9 mouse cellular contexts compared by ENCODE assay signal in the genomic region with DNA sequence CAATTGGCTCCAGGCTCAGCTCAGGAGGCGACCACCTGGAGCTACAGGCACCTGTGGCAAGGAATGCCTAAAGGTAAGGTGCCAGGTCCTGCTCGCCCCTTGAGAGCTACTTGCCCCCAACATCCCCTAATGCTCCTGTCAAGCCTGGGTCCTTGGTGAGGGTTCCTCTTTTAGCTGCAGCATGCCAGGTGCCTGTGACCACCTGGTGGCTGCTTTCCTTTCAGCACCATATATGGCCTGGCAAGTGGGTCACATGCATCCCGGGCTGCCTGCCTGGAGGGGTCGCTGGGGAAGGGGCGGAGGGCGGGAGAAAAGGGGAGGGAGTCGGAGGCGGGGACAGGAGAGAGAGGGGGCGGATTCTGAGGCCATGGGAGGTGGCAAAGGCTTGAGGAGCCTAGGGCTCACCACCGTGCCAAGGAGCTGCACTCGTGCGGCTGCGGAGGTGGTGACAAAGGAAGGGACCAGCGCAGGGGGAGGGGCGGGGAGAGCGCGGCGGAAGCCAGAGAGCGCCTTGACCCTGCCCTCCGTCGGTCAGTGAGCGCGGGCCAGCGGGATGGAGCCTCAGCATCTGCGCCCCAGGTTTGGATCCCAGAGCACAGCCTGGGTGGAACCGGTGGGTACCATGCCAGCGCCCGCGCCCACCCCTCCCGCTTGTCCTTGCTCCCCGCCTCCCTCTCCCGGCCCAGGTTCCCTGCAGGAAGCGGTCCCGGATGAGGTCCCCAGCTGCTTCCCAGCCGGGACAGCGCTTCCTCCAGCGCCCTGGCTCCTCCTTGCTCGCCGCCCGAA. TPM values are rescaled to one million over a fixed set of nuclear protein-coding genes. Genes with fewer than 3 reads are reported as not detected.
DNase-seq lines count a peak whose midpoint lies in the region; ATAC-seq and TF ChIP-seq lines count a peak whose summit lies in the region.
"Not testable (repeated sequence)": the region's sequence is repeated elsewhere in the genome, so short reads cannot be mapped to it uniquely, and the experiment has no call there.
"Had no signal": no experiment of that assay in that cellular context is flagged by ENCODE, and none has a peak within 500 bp of the region (broad histone marks: within the 10 kb centered on the region; RNA-seq: fewer than 3 reads in every experiment).

TSS of gene Gm2897 (plus strand) at position 559 of the 786 bp plus-strand sequence.

- not testable (repeated sequence) for ATAC-seq in embryonic facial prominence, embryonic 11.5 days (replicated peaks; ENCODE audit: insufficient number of reproducible peaks, low FRiP score, low TSS enrichment, low read depth)
- ATAC-seq in hindbrain, embryonic 16.5 days = peak; percentile 74
- peak; percentile 80; the same call in 1 of the 2 replicates for ATAC-seq in neural tube, embryonic 12.5 days (ENCODE audit: low FRiP score, low read depth)

- DNase-seq in brain, embryonic 14.5 days (ENCODE audit: low read depth) = peak; percentile 69
- DNase-seq in embryonic facial prominence, embryonic 11.5 days (ENCODE audit: low spot score) = peak; percentile 31
- DNase-seq in heart, adult 18-20 months = peak; percentile 3 to 29
- DNase-seq in layer of hippocampus, postnatal 10 days (ENCODE audit: low spot score in 2 of 2) = peak; percentile 22 to 28
- DNase-seq in lung, adult 18-20 months = peak; percentile 3 to 7
- DNase-seq in urinary bladder, adult 2 months (ENCODE audit: low spot score) = peak; percentile 16

- 5% methylated on average over 13 of the region's 40 CpGs for WGBS in embryonic facial prominence, embryonic 11.5 days
- WGBS in hindbrain, embryonic 16.5 days = 4% methylated on average over 21 of the region's 40 CpGs
- WGBS in neural tube, embryonic 12.5 days = 5% methylated on average over 40 of the region's 40 CpGs

- H3K4me3 ChIP-seq in embryonic facial prominence, embryonic 11.5 days (ENCODE audit: low read depth, low read length) = peak within 1 kb of the TSS; percentile 43
- peak within 1 kb of the TSS; percentile 55 for H3K4me3 ChIP-seq in hindbrain, embryonic 16.5 days (ENCODE audit: low read length)
- peak within 1 kb of the TSS; percentile 51 for H3K4me3 ChIP-seq in neural tube, embryonic 12.5 days

- not testable (repeated sequence) for H3K4me1 ChIP-seq in embryonic facial prominence, embryonic 11.5 days (ENCODE audit: control insufficient read depth, insufficient read depth, low read length); hindbrain, embryonic 16.5 days (ENCODE audit: control insufficient read depth, insufficient read depth, low read depth, low read length); neural tube, embryonic 12.5 days

- not testable (repeated sequence) for TF ChIP-seq CTCF in brain, embryonic 14.5 days (IDR thresholded peaks at IDR 0.05; ENCODE audit: borderline replicate concordance, extremely low read depth, insufficient read depth, insufficient read length)

- H3K9me3 ChIP-seq in embryonic facial prominence, embryonic 11.5 days (replicated peaks; ENCODE audit: control insufficient read depth, low read length); hindbrain, embryonic 16.5 days (ENCODE audit: control insufficient read depth, low read length); neural tube, embryonic 12.5 days: not testable (repeated sequence)

- H3K9ac ChIP-seq in embryonic facial prominence, embryonic 11.5 days (replicated peaks; ENCODE audit: low read length) = peak within 1 kb of the TSS; percentile 55
- H3K9ac ChIP-seq in hindbrain, embryonic 16.5 days (ENCODE audit: low read depth, low read length) = peak within 1 kb of the TSS; percentile 70
- H3K9ac ChIP-seq in neural tube, embryonic 12.5 days = peak within 1 kb of the TSS; percentile 61

- H3K4me2 ChIP-seq in embryonic facial prominence, embryonic 11.5 days (ENCODE audit: low read depth, low read length) = peak within 1 kb of the TSS; percentile 54
- peak within 1 kb of the TSS; percentile 63 for H3K4me2 ChIP-seq in hindbrain, embryonic 16.5 days (ENCODE audit: low read length)
- H3K4me2 ChIP-seq in neural tube, embryonic 12.5 days (replicated peaks) = peak within 1 kb of the TSS; percentile 69

- TF ChIP-seq POLR2A in brain, embryonic 14.5 days (IDR thresholded peaks at IDR 0.05; ENCODE audit: borderline replicate concordance, extremely low read depth, insufficient read depth, insufficient read length, poor library complexity, severe bottlenecking) = not testable (repeated sequence)

- H3K27ac ChIP-seq in embryonic facial prominence, embryonic 11.5 days (replicated peaks; ENCODE audit: low read depth, low read length); neural tube, embryonic 12.5 days: not testable (repeated sequence)
- 0 out of 2 replicates have a peak within 1 kb of the TSS, but pooled peaks have one; percentile 29 for H3K27ac ChIP-seq in hindbrain, embryonic 16.5 days (ENCODE audit: low read depth, low read length)

- H3K36me3 ChIP-seq in embryonic facial prominence, embryonic 11.5 days (replicated peaks; ENCODE audit: control insufficient read depth, insufficient read depth, low read depth, low read length); hindbrain, embryonic 16.5 days (ENCODE audit: control insufficient read depth, insufficient read depth, low read length); neural tube, embryonic 12.5 days: not testable (repeated sequence)

- not testable (repeated sequence) for H3K27me3 ChIP-seq in embryonic facial prominence, embryonic 11.5 days (ENCODE audit: control insufficient read depth, insufficient read depth, low read length); hindbrain, embryonic 16.5 days (replicated peaks; ENCODE audit: control insufficient read depth, insufficient read depth, low read length); neural tube, embryonic 12.5 days (replicated peaks)

RNA-seq across cellular contexts. Expression of gene Gm2897, which starts in this region (rescaled TPM):
- polyA plus RNA-seq in brain, embryonic 14.5 days (2012; rRNA removed) = 14.8 and 15.8 TPM in 2 replicates
- polyA plus RNA-seq in embryonic facial prominence, embryonic 11.5 days (2014; fragmentation: Nextera tagmentation; extraction: Ambion mirVana) = 4.6 and 5.1 TPM in 2 replicates
- total RNA-seq in heart, adult 18-20 months (2021) = under 1 TPM in 1 of 2 experiments, not detected in 1; 0.15 TPM
- 12.3 and 13.5 TPM in 2 replicates for polyA plus RNA-seq in hindbrain, embryonic 16.5 days (2015; fragmentation: Nextera tagmentation; extraction: Ambion mirVana)
- 1 to 10 TPM; 1.3 to 2.1 TPM for total RNA-seq in layer of hippocampus, postnatal 10 days (2021)
- 6.2 and 6.7 TPM in 2 replicates for polyA plus RNA-seq in neural tube, embryonic 12.5 days (2016; fragmentation: Nextera tagmentation; extraction: Ambion mirVana)
- 5.9 and 8.3 TPM in 2 replicates for polyA plus RNA-seq in urinary bladder, adult 2 months (2012; rRNA removed)
- total RNA-seq: heart, postnatal 25 days had no signal

Comparison
In these comparisons a context has a peak if more than half of its experiments do, and no peak if none do; other contexts are left out.
1. Peak in DNase-seq in heart, adult 18-20 months; RNA of the gene not detected or under 1 TPM.
2. DNase-seq: peak in every context shown above with its lines; median percentile 69 in brain, embryonic 14.5 days; 31 in embryonic facial prominence, embryonic 11.5 days; 25 in layer of hippocampus, postnatal 10 days; 16 in heart, adult 18-20 months; 16 in urinary bladder, adult 2 months; 5 in lung, adult 18-20 months.